In the genomic region with DNA sequence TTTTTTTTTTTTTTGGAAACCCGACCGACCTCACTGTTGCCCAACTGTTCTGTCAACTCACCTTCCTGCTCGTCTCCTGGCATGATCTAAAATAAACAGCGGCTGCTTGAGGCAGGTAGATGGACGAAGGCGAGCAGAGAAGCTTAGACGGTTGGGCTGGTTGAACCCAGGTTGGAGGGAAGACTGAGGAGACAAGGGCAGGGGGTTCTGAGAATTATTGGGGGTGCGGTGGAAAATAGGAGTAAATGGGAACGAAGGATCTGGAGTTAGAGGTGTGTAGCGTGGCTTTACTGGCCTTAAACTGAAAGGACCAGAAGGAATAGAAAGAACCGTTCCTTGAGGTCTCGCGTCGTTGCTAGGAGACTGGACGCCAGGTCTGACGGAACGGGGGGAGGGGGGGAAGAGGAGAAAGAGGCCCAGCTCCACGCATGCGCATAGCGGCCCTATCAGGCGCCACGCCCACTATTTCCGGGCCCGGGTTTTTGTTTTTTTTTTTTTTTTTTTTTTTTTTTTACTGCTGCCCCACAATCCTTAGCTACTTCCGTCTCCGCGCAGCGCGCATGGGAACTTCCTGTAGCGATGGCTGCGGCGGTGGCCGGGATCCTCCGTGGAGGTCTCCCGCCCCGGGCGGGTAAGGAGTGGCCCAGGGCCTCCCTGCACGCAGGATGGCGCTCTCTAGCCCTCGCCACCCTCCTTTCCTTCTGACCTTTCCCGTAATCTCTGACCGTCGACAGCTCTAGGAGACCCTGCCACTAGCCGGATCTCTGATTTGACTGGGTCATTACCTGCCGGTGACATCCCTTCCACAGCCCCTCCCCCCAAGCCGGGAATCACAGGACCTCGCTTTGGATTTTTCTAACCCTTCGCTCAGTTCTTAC, we compare ENCODE assay signal across 8 mouse cellular contexts. TPM values are rescaled to one million over a fixed set of nuclear protein-coding genes. Genes with fewer than 3 reads are reported as not detected.
A peak's percentile ranks its signal among the peaks of the same experiment; 100 is the strongest.
DNase-seq lines count a peak whose midpoint lies in the region; ATAC-seq lines count a peak whose summit lies in the region.

A gene (minus strand): TSS at position 386 of the 878 bp plus-strand sequence.
A gene (plus strand): TSS at position 539 of the 878 bp plus-strand sequence.

- H3K27ac ChIP-seq in hindbrain, embryonic 15.5 days (replicated peaks), result peak within 1 kb of the TSS; percentile 88

- H3K9me3 ChIP-seq in hindbrain, embryonic 15.5 days, result no peaks in the 10 kb centered on the region

- peak within 1 kb of the TSS; percentile 89 for H3K4me2 ChIP-seq in hindbrain, embryonic 15.5 days

- H3K4me1 ChIP-seq in hindbrain, embryonic 15.5 days (replicated peaks), result peaks cover 16% of the 10 kb centered on the region

- peak within 1 kb of the TSS; percentile 96 for H3K4me3 ChIP-seq in hindbrain, embryonic 15.5 days

- ATAC-seq in hindbrain, embryonic 15.5 days (ENCODE audit: low FRiP score, low read depth), result peak; percentile 95

- DNase-seq in WW6 (ENCODE audit: low read depth, low spot score), result peak; percentile 96
- DNase-seq in cerebellum, postnatal 36 days, result peak; percentile 86 to 90
- DNase-seq in frontal cortex, postnatal 36 days (ENCODE audit: low spot score in 2 of 2), result peak; percentile 78 to 81
- DNase-seq in layer of hippocampus, postnatal 36 days, result peak; percentile 77 to 80
- DNase-seq in lung, postnatal 36 days, result peak; percentile 94
- peak; percentile 99 for DNase-seq in retina, embryonic 14.5 days (ENCODE audit: low spot score)
- DNase-seq in thymus, postnatal 36 days, result peak; percentile 89 to 90

- H3K36me3 ChIP-seq in hindbrain, embryonic 15.5 days, result peaks cover 10% of the 10 kb centered on the region; the same call in 1 of the 2 replicates

- H3K27me3 ChIP-seq in hindbrain, embryonic 15.5 days, result no peaks in the 10 kb centered on the region

- WGBS in hindbrain, embryonic 15.5 days, result under 1% methylated on average over 47 of the region's 48 CpGs

- H3K9ac ChIP-seq in hindbrain, embryonic 15.5 days, result peak within 1 kb of the TSS; percentile 91

RNA-seq across cellular contexts. Expression of the first gene that starts in this region (rescaled TPM):
- polyA plus RNA-seq in hindbrain, embryonic 15.5 days (2015; fragmentation: Nextera tagmentation; extraction: Ambion mirVana), result 3.3 and 3.6 TPM in 2 replicates
- total RNA-seq in layer of hippocampus, postnatal 36 days (2021), result under 1 TPM; 0.76 to 0.85 TPM

RNA-seq across cellular contexts. Expression of the second gene that starts in this region (rescaled TPM):
- polyA plus RNA-seq in hindbrain, embryonic 15.5 days (2015; fragmentation: Nextera tagmentation; extraction: Ambion mirVana), result 62.2 and 63.9 TPM in 2 replicates
- 10 to 100 TPM; 74.8 to 75.4 TPM for total RNA-seq in layer of hippocampus, postnatal 36 days (2021)

Comparison
In these comparisons a context has a peak if more than half of its experiments do, and no peak if none do; other contexts are left out.
1. Peak in every context shown above with its lines: DNase-seq, ATAC-seq, H3K4me3 ChIP-seq and H3K27ac ChIP-seq.